Comparison of ENCODE assay signal across 32 mouse cellular contexts in the genomic region with DNA sequence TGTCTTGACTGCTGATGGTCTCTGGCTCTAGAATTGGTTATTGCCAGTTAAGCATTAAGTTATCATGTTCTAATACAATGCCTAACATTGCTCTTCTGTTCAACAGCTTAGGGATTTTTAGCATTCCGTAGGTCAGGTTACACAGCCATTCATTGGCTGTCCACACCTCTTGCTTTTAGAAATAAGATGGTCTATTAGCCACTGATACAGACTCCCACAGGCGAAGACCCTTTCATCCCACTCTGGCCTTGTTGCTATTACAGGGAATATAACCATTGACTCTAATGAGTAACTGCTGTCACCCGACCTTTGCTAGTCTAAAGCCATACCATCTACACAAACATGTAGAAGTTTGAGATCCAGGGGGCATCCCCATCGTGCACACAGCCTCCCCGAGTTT.
"Had no signal": no experiment of that assay in that cellular context is flagged by ENCODE, and none has a peak within 500 bp of the region (broad histone marks: within the 10 kb centered on the region; RNA-seq: fewer than 3 reads in every experiment).

No protein-coding gene starts in this region.

- H3K4me3 ChIP-seq: heart, adult 2 months; heart, embryonic 10.5 days; heart, embryonic 12.5 days; heart, embryonic 13.5 days; heart, embryonic 15.5 days; hindbrain, embryonic 10.5 days; hindbrain, embryonic 12.5 days; hindbrain, embryonic 13.5 days; hindbrain, embryonic 15.5 days; intestine, embryonic 15.5 days; layer of hippocampus, adult 2 months; left cerebral cortex, adult 2 months had no signal

- H3K4me1 ChIP-seq: heart, embryonic 10.5 days; heart, embryonic 12.5 days; heart, embryonic 13.5 days; heart, embryonic 15.5 days; hindbrain, embryonic 10.5 days; hindbrain, embryonic 12.5 days; hindbrain, embryonic 13.5 days; hindbrain, embryonic 15.5 days; intestine, embryonic 15.5 days had no signal

- ATAC-seq: hindbrain, embryonic 16.5 days; hindbrain, postnatal 0 days; inflammation-experienced regulatory T-cells, adult 6 months; intestine, embryonic 15.5 days; intestine, embryonic 16.5 days; intestine, postnatal 0 days had no signal

- DNase-seq: heart, adult 18-20 months; heart, adult 2 months; heart, postnatal 10 days; heart, postnatal 14 days; heart, postnatal 36 days; heart, postnatal 4 days; kidney, adult 11 months; kidney, adult 18-20 months; kidney, adult 8-10 months; kidney, postnatal 10 days; kidney, postnatal 36 days; kidney, postnatal 4 days; layer of hippocampus, adult 9-11 months; layer of hippocampus, postnatal 36 days had no signal

- H3K4me2 ChIP-seq: heart, embryonic 11.5 days; heart, embryonic 12.5 days; heart, embryonic 13.5 days; heart, embryonic 15.5 days; hindbrain, embryonic 12.5 days; hindbrain, embryonic 13.5 days; hindbrain, embryonic 14.5 days; hindbrain, embryonic 15.5 days; intestine, embryonic 15.5 days had no signal

- H3K9me3 ChIP-seq: heart, embryonic 10.5 days; heart, embryonic 15.5 days; hindbrain, embryonic 12.5 days; hindbrain, embryonic 15.5 days; intestine, embryonic 15.5 days had no signal

- H3K36me3 ChIP-seq: heart, embryonic 10.5 days; heart, embryonic 12.5 days; heart, embryonic 13.5 days; heart, embryonic 15.5 days; hindbrain, embryonic 10.5 days; hindbrain, embryonic 12.5 days; hindbrain, embryonic 13.5 days; hindbrain, embryonic 15.5 days; intestine, embryonic 15.5 days had no signal

- H3K9ac ChIP-seq: heart, embryonic 12.5 days; heart, embryonic 13.5 days; heart, embryonic 15.5 days; hindbrain, embryonic 12.5 days; hindbrain, embryonic 13.5 days; hindbrain, embryonic 14.5 days; hindbrain, embryonic 15.5 days; intestine, embryonic 15.5 days had no signal

- H3K27ac ChIP-seq: heart, adult 2 months; heart, embryonic 10.5 days; heart, embryonic 13.5 days; heart, embryonic 15.5 days; hindbrain, embryonic 10.5 days; hindbrain, embryonic 12.5 days; hindbrain, embryonic 13.5 days; hindbrain, embryonic 14.5 days; hindbrain, embryonic 15.5 days; hindbrain, postnatal 0 days; intestine, embryonic 15.5 days; layer of hippocampus, adult 2 months; left cerebral cortex, adult 2 months had no signal

- H3K27me3 ChIP-seq: heart, embryonic 12.5 days; heart, embryonic 13.5 days; heart, embryonic 15.5 days; hindbrain, embryonic 12.5 days; hindbrain, embryonic 13.5 days; hindbrain, embryonic 15.5 days; intestine, embryonic 15.5 days had no signal
